Mouse (Mus musculus) R1 (cell line): ENCODE measurements around the gene Spcs3.

Experiments used
- DNase-seq: peaks from one replicate; pipeline ENCODE4 v3.0.0-alpha.2; 2018; ENCODE audit warnings: low read depth, low spot score

Gene Spcs3

GRCm38 (mm10) chr8:54508814-54509213 is 21.0 kb downstream of the Spcs3 start:
- DNase-seq, result no peak

- DNase-seq, result no peak
Observed at GRCm38 (mm10) chr8:54508096-54508456, 21.7 kb downstream of the Spcs3 start.

GRCm38 (mm10) chr8:54507428-54508095 is 22.2 kb downstream of the Spcs3 start:
- peak; percentile 59 for DNase-seq

GRCm38 (mm10) chr8:54505060-54505459 is 24.7 kb downstream of the Spcs3 start:
- no peak for DNase-seq

GRCm38 (mm10) chr8:54503104-54503503 is 26.7 kb downstream of the Spcs3 start:
- no peak for DNase-seq

- no peak for DNase-seq
Observed at GRCm38 (mm10) chr8:54493915-54494314, 35.9 kb downstream of the Spcs3 start.

GRCm38 (mm10) chr8:54493110-54493509 is 36.7 kb downstream of the Spcs3 start:
- peak; percentile 73 for DNase-seq

GRCm38 (mm10) chr8:54491934-54492333 is 37.9 kb downstream of the Spcs3 start:
- no peak for DNase-seq

- peak; percentile 72 for DNase-seq
Observed at GRCm38 (mm10) chr8:54491057-54491690, 38.6 kb downstream of the Spcs3 start.

GRCm38 (mm10) chr8:54488437-54488836 is 41.4 kb downstream of the Spcs3 start:
- no peak for DNase-seq

GRCm38 (mm10) chr8:54486555-54487273 is 43.1 kb downstream of the Spcs3 start:
- no peak for DNase-seq
